Mouse (Mus musculus): ENCODE measurements around the gene Slc25a35.

- no peak for TF ChIP-seq GATA1 (IDR thresholded peaks at IDR 0.05; ENCODE audit: borderline replicate concordance, low read length)
- TF ChIP-seq FLI1 (IDR thresholded peaks at IDR 0.05; ENCODE audit: low read length) = no peak
Observed at GRCm38 (mm10) chr11:68975601-68976000, 7.7 kb downstream of the Slc25a35 start.
